Mouse (Mus musculus): ENCODE results near the gene Ifitm5.

Gene Ifitm5

GRCm38 (mm10) chr7:140902036-140902875, 47.8 kb downstream of the Ifitm5 start:
- DNase-seq (ENCODE audit: low spot score), result no peak

- DNase-seq (ENCODE audit: low spot score), result no peak
These were observed 49.9 kb downstream of the Ifitm5 start, which contains the start of gene Cox8b for GRCm38 (mm10) chr7:140900220-140900619. Gene Cox8b, minus strand, starts transcription at chr7:140900446.

- DNase-seq (ENCODE audit: low spot score), result no peak
These were observed 51.0 kb downstream of the Ifitm5 start for GRCm38 (mm10) chr7:140899121-140899520.

Measured in embryo, embryonic 10 days (tissue).